Mouse (Mus musculus): ENCODE measurements at regions not wholly inside any gene's neighbourhood (a gene's known extent, or its start where the extent isn't known, plus 50 kb on each side); places are given as distances from the start of the nearest gene placed in this dataset.
"Not testable (repeated sequence)": the region's sequence is repeated elsewhere in the genome, so short reads cannot be mapped to it uniquely, and the experiment has no call there.

DNA sequence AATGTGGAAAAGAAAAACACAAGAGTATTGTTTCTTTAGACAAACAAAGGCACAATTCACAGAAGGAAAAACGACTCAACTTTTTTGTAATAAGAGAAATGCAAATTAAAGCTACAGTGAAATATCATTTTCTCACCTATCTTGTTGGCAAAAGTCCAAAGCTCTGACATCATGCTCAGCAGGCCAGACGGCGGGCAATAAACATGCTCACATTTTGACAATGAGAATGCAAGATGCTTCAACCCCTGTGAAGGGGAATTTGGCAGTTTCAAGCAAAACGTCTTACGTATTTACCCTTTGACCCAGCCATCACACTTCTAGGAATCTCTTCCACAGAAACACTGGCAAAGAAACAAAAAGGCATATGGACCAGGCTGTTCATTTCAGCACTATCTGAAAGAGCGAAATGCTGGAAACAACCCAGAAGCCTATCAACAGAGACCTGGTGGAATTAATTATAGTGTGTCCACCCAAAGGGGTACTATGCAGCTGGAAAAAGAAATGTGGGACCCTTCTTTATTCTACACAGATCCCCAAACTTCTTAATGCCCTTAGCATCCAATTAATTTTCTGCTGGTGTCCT, 203.4 kb upstream of the 2610301B20Rik start:
- no peak for DNase-seq (ENCODE audit: extremely low spot score in 1 of 2, low spot score in 2 of 2)
- intact Hi-C loops (cut with DNase I), result no loop called here

DNA sequence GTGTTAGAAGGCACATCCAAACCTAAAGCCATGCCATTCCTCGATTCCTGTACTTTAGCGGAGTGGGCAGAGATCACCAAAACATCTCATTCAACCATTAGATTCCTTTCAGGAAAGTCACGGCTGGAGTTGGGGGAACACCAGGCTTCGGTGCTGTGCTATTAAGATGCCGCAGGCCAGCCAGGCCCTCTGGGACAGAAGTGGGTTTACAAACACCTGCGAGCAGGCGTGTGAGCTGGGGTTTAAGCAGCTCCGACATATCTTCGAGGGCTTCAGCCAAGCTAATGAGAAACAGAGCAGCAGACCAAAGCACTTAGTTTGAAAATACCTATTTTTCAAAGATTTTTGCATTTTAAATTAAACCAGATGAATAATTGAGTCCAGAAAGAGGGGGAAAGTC, 183.2 kb upstream of the 2610301B20Rik start:
- no peak for DNase-seq (ENCODE audit: extremely low spot score in 1 of 2, low spot score in 2 of 2)
- intact Hi-C loops (cut with DNase I), result no loop called here

DNA sequence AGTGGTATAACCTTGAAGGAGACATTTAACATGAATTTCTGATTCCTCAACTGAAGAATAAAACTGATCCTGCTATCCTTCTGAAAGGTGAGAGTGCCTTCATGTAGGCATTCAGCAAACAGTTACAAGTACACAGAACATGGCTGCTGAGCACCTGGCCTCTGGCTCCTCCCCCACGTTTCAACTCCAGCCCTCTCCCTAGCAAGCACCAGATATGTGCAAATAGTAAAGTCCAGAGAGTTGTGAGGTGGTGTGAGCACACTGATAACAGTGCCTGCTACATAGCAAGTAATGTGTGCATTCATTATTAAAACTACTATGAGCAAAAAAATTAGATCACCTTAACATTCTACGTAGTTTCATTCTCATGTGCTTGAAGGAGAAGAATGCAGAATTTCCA, 181.4 kb upstream of the 2610301B20Rik start:
- intact Hi-C loops (cut with DNase I), result no loop called here
- no peak for DNase-seq (ENCODE audit: extremely low spot score in 1 of 2, low spot score in 2 of 2)

DNA sequence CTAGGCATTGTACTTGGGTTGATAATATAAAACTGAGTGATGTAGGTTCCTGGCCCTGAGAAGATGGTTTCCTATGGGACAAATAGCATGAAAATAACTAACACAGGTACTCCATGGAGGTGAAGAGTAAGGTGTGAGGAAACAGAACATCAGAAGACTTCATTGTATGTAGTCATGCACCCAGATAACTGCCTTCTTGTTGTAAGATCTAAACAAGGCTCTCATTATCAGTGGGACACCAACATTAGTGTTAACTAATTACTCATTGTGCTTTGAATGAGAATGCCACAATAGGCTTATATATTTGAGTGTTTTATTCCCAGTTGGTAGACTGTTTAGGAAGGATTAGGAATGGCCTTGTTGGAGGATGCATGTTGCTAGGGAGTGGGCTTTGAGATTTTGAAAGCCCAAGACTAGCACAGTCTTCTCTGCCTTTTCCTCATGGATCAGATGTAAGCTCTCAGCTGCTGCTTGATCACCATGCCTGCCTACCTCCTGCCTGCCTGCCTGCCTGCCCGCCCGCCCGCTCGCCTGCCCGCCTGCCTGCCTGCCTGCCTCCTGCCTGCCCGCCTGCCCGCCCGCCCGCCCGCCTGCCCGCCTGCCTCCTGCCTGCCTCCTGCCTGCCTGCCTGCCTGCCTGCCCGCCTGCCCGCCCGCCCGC, 180.7 kb upstream of the 2610301B20Rik start:
- intact Hi-C loops (cut with DNase I), result no loop called here
- DNase-seq (ENCODE audit: extremely low spot score in 1 of 2, low spot score in 2 of 2), result no peak

DNA sequence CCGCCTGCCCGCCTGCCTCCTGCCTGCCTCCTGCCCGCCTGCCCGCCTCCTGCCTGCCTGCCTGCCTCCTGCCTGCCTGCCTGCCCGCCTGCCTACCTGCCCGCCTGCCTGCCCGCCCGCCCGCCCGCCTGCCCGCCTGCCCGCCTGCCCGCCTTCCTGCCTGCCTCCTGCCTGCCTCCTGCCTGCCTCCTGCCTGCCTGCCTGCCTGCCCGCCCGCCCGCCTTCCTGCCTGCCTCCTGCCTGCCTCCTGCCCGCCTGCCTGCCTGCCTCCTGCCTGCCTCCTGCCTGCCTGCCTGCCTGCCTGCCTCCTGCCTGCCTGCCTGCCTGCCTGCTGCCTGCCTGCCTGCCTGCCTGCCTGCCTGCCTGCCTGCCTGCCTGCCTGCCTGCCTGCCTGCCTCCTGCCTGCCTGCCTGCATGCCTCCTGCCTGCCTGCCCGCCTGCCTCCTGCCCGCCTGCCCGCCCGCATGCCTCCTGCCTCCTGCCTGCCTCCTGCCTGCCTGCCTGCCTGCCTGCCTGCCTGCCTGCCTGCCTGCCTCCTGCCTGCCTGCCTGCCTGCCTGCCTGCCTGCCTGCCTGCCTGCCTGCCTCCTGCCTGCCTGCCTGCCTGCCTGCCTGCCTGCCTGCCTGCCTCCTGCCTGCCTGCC, 180.1 kb upstream of the 2610301B20Rik start:
- DNase-seq (ENCODE audit: extremely low spot score in 1 of 2, low spot score in 2 of 2); intact Hi-C loops (cut with DNase I): not testable (repeated sequence)

DNA sequence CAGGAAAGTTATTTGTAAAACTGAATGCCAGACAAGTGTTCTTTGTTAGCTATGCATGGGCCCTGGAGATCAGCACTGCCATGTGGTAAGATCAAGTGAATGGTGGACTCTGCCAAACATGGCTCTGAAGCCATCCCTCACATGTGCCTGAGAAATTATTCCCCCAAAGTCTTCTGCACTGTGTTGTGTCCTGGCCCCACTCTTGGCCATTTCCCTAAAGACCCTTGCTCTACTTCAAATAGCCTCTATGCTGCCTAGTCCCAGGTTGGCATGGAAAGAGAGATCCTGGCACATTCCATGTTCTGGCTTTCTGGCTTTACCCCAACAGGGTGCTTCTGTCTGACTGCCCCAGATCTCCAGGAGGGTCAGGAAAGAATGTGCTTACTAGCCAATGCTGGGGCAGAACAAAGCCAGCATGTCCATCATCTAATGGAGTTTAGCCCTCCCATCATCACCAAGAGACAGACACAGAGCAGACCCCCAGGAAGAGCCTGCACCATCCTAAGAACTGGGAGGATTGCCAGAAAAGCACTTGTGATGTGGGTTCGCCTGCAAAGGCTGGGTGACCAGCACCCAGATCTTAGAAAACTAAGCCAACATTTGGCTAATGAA, 177.0 kb upstream of the 2610301B20Rik start:
- intact Hi-C loops (cut with DNase I), result no loop called here
- no peak for DNase-seq (ENCODE audit: extremely low spot score in 1 of 2, low spot score in 2 of 2)

DNA sequence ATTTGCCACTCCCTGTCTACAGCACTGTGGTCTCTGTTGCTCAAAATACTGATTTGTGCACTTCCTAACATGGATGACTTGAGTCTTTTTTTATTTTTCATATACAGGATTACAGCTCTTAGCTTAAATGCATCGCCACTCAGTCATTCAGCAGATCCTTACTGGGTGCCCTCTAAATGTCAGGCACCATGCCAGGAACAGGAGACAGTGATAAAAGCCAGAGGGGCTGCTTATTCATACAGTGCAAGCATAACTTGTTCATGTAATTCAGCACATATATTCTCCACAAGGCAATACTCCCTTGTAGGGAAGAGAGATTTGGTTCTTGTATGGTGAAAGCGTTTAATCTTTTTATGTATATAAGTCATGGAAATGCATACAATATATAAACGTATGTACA, 175.7 kb upstream of the 2610301B20Rik start:
- intact Hi-C loops (cut with DNase I), result no loop called here

DNA sequence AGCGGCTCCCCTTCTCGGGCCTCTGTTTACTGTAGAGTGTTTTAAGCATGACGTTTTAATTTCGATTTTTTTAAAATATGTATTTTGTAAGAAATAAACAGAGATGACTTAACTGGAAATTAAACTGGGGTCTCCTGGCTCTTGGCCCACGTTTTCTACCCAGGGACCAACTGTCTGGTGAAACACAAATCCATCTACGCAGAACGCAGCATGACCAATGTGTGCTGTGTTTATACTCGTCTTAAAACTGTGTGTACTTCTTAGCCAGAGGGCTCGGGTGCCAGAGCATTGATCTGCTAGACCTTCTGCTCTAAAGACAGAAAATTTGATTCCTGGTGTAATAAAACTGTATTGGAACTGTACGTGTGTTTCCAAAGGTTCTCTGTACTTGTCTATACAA, 172.8 kb upstream of the 2610301B20Rik start:
- no peak for DNase-seq (ENCODE audit: extremely low spot score in 1 of 2, low spot score in 2 of 2)
- intact Hi-C loops (cut with DNase I), result no loop called here

More for the DNA sequence above, 175.7 kb upstream of the 2610301B20Rik start:
- no peak for DNase-seq (ENCODE audit: extremely low spot score in 1 of 2, low spot score in 2 of 2)

DNA sequence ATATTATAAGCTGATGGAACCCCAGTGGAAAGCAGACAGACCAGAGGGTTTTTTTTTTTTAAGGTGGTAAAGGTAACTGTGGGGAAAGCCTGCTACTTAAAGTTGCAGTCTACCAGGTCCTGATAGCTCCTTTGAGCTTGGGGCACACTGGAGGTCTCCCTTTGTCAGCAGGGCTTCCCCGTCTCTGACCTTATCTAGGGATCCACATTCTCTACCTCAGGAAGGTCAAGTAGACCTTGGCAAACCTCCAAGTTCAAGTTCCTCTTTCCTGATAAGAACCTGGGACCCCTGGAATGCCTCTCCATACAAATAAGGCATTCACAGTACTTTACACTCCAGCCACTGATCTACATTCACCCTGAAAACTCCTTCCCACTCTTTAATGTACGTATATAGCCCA, 171.1 kb upstream of the 2610301B20Rik start:
- DNase-seq (ENCODE audit: extremely low spot score in 1 of 2, low spot score in 2 of 2), result no peak
- intact Hi-C loops (cut with DNase I), result no loop called here

DNA sequence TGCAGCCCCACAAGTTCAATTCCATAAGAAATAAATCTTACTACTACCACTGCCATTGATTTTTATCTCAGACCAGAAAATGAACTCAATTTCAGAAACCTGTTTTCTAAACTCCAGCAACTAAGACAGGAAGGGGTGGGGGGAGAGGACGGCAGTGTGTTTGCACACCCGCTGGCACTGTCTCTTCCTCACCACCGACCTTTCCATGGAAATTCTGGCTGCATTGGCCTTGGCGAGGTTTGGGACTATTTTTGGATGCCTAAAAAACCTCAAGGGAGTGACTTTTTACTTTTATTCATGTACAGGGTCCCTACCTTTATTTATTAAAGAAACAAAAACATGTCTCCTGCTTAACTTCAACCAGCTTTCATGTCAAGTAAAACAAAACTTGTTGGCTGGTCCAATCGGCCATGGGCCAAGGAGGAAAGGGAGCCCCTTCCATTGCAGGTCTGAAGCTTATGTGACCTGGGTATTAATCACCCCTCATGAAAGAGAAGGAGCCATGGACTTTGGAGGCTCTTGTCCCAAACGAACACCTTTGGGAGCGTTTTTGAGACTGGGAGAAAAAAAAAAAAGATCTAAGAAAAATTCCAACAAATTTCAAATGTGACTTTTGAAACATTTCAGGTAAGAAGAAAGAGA, 167.2 kb upstream of the 2610301B20Rik start:
- DNase-seq (ENCODE audit: extremely low spot score in 1 of 2, low spot score in 2 of 2), result no peak

DNA sequence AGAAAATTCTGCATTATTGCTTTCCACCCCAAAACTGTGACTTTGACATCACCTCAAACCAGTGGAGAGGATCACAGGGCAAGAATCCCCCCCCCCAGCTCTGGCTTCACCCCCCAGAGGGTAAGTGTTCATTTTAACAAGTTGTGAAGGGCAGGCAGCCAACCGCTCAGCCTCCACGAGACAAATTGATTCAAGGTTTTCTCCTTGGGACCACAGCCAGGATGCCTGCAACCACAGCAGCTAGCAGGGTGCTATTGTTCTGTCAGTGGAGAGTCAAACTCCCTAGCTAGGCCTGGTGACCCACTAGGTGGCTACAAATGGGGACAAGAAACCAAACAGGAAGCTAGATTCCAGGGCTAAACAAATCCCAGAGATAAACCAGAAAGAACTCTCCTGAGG, 166.6 kb upstream of the 2610301B20Rik start:
- peak; percentile 11 to 54 for DNase-seq (ENCODE audit: extremely low spot score in 1 of 2, low spot score in 2 of 2)

More for the DNA sequence above, 167.2 kb upstream of the 2610301B20Rik start:
- intact Hi-C loops (cut with DNase I), result no loop called here

DNA sequence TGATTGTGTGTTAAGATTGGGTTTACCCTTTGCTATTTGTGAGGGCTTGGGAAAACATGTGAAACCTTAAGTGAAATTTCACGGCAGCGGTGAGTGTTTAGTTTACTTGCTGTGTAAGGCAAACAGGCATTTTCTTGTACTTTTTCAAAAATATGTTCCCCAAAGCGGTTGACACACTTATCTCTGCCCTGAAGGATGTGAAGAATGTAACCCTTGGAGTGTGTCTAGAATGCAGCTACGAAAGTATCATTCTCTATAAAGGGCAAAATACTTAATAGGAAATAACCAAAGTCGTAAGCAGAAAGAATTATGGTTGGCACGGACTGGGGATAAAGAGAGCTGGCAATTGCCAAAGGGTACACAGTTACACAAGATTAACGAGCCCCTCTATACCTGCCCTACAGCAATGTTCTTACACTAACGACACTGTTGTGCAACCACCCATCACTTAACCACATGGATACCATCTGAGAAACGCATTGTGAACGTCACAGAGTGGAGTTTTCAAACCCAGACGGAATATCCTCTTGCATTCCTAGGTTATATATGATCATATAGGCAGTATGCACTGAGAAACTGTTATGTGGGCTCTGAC, 162.3 kb upstream of the 2610301B20Rik start:
- no peak for DNase-seq (ENCODE audit: extremely low spot score in 1 of 2, low spot score in 2 of 2)
- intact Hi-C loops (cut with DNase I), result no loop called here

More for the DNA sequence above, 166.6 kb upstream of the 2610301B20Rik start:
- intact Hi-C loops (cut with DNase I), result no loop called here

DNA sequence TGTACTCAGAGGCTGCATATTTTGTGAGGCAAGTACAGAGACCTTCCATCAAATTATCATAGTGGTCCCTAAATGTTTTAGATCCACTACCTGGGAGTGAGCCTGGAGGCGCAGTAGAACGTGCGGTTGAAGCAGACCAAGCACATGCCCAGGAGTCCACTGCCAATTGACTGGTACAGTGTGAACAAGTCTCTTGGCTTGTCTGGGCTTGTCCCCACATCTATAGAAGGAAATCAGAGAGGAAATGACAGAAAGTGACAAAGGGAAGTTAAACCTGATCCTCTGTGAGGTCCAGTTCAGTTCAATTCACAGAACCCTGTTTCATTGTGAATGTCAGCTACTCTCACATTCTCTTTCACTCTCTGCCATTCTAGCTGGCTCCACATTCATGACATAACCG, 151.0 kb upstream of the 2610301B20Rik start:
- intact Hi-C loops (cut with DNase I), result no loop called here
- no peak for DNase-seq (ENCODE audit: extremely low spot score in 1 of 2, low spot score in 2 of 2)

DNA sequence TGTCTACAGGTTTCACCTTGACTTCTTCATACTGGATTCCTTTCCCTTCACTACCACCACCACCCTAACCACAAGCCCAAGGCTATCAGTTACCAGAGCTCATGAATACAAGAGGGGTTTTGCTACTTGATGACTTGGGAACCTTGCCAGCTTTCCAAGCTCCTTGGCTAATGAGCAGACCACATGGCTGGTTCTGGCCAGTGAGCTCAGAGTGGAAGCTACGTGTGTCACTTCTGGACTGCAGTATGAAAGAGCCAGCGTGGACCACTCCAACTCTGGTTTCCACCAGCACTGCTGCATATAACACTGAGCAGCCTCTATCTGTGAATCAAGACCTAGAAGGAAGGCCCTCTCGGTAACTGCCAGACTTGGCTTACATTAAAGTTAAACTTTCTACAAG, 146.4 kb upstream of the 2610301B20Rik start:
- intact Hi-C loops (cut with DNase I), result no loop called here
- DNase-seq (ENCODE audit: extremely low spot score in 1 of 2, low spot score in 2 of 2), result no peak

DNA sequence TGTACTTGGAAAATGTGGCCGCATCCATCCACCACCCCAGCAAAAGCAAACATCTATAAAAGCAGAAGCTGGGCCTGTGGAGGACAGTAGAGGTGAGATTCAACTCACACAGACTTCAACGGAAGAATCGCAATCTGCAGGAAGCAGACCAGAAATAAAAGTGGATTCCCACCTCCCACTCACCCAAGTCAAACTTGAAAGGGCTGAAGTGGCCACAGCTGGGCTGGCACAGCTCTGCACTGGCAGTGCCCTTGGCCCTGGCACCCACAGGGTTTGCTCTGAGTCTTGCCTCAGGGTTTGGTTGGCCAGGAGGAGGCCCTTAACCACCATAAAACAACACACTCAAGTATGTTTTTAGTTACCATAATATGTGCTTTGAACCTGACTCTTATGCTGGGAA, 129.1 kb upstream of the 2610301B20Rik start:
- no peak for DNase-seq (ENCODE audit: extremely low spot score in 1 of 2, low spot score in 2 of 2)
- intact Hi-C loops (cut with DNase I), result no loop called here

DNA sequence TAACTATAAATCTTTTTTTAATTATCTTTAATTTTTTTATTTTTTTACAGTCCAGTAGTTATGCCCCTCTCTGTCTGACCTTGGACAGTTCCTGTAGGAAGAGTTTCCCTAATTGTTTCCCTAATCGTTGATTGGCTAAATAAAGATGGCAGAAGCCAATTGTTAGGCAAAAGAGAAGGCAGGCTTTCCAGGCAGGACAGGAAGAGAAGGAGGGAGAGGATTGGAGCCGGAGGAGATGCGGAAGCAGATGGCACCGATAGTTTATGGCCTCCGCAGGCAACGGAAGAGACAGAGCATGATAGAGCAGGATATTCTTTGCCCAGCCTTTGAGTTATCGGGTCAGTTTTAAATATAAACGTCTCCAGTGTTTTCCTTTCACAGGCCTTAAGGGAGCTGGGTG, 125.5 kb upstream of the 2610301B20Rik start:
- DNase-seq (ENCODE audit: extremely low spot score in 1 of 2, low spot score in 2 of 2), result no peak
- intact Hi-C loops (cut with DNase I), result no loop called here

DNA sequence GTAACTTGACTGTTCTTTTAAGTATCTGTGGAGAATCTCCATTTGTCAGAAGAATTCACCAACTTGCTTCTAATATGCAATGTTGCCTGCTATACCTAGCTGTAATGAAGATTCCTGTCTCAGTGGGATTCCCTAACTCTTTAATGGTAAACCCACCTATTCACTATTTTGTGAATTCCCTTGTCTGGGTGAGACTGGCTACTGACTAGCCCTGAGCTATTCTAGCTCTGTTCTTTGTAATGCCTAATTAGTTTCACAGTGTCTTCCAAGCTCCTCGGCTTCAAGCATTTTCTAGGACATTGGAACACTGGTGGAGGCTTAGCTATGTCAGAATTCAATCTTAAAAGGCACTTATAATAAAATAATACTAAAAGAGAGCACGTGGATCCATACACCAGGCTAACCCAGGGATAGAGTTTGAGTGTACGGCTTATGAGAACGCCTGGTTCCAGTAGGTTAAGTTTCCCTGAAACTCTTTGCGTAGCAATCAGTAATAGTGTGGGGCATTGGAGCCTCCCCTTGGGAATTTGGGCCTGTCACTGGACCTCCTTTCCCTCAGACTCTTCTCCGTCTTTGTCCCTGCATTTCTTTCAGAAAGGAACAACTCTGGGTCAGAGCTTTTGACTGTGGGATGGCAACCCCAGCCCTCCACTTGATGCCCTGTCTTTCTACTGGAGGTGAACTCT, 123.8 kb upstream of the 2610301B20Rik start:
- DNase-seq (ENCODE audit: extremely low spot score in 1 of 2, low spot score in 2 of 2); intact Hi-C loops (cut with DNase I): not testable (repeated sequence)

DNA sequence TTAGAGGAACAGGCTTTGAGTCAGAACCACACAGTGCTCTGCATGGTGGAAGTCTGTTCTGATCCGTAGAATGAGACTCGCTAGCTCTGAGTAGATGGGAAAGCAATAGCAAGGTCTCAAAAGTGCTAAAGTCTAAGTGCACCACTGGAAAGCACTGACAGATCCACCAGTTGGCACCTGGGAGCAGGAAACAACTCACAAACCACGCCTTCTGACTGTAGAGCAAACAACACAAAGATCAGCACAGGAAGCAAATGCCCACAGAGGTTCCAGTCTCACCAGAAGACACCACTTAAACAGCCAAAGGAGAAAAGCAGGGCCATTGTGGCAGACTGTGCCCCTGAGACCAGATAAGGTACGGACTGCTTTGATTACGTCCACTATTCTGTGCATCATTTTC, 121.1 kb upstream of the 2610301B20Rik start:
- intact Hi-C loops (cut with DNase I), result no loop called here
- DNase-seq (ENCODE audit: extremely low spot score in 1 of 2, low spot score in 2 of 2), result no peak

DNA sequence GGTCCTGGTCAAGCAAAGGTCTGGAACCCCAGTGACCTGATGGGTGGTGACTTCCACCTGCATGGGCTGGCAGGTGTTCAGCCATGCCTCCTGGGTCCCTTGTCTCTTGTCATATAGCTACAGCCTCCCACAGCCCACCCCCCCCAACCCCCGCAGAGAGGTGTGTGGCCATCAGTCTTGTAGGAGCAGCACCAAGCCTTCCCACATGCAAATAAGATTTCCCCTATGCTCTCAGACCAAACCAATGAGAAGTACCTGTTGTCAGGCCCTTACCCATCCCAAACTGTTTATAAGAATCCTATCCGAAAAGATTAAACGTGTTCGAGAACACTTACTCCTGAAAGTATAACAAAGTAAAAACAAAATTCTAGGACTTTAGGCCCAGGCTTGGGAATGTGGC, 114.8 kb upstream of the 2610301B20Rik start:
- intact Hi-C loops (cut with DNase I), result no loop called here
- no peak for DNase-seq (ENCODE audit: extremely low spot score in 1 of 2, low spot score in 2 of 2)
